Mouse (Mus musculus) brain, embryonic 14.5 days (tissue): ENCODE data around the gene Col11a2. TPM values are rescaled to one million over a fixed set of nuclear protein-coding genes. Genes with fewer than 3 reads are reported as not detected.

Source experiments
- DNase-seq: peaks from one replicate; pipeline ENCODE4 v3.0.0-alpha.2; 2011; ENCODE audit warnings: low read depth
- CTCF ChIP-seq: fragments of 200-500 bp; IDR thresholded peaks from 2 replicates; pipeline ENCODE4 v1.5.1; 2012; ENCODE audit warnings: inconsistent platforms, mild to moderate bottlenecking, moderate library complexity, borderline replicate concordance; ENCODE audit not compliant: insufficient read depth, insufficient read length; ENCODE audit errors: extremely low read depth
- POLR2A ChIP-seq: fragments of 200-500 bp; IDR thresholded peaks from 2 replicates; pipeline ENCODE4 v1.6.1; 2012; ENCODE audit warnings: mild to moderate bottlenecking, inconsistent platforms, borderline replicate concordance; ENCODE audit not compliant: poor library complexity, insufficient read depth, insufficient read length, severe bottlenecking; ENCODE audit errors: extremely low read depth
- polyA plus RNA-seq: library from polyadenylated mRNA; depleted of rRNA; stranded (reverse); fragments of >200 nt; gene quantifications from 2 replicates; pipeline ENCODE4 v1.2.3, GENCODE M21; 2012

Col11a2 gene
- polyA plus RNA-seq, 1 experiment = 11.8 TPM

DNA sequence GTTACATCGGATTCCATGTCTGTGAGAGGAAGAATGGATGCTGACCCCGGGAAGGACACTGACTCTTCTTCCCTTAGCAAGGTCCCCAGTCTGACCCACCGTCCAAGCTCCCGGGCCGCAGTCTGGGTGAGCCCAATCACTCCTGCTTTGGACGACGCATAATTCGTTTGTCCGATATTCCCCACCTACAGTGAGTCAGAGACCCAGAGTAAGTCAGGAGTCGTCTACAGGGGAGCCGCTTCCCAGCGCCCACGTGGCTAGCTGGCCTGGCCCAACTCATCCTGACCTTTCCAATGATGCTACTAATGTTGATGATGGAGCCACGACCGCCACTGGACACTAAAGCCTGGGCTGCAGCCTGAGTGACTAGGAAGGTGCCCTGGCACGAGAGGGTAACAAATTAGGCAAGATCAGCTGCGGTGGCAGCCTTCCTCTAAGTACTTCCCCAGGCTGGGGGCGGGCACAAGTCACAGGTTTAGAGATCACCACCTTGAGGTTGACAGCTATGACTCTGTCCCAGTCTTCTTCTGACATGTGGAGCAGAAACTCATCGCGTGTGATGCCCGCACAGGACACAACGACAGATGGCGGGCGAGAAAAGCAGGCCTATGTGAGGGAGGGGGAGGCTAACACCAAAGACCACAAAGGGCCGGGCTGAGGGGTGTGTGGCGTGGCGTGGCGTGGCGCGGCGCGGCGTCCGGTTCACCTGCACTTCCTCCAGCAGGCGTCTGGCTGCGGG lies 12.2 kb upstream of the Col11a2 start:
- TF ChIP-seq POLR2A (no peak), CTCF (no peak)
- no peak for DNase-seq

DNA sequence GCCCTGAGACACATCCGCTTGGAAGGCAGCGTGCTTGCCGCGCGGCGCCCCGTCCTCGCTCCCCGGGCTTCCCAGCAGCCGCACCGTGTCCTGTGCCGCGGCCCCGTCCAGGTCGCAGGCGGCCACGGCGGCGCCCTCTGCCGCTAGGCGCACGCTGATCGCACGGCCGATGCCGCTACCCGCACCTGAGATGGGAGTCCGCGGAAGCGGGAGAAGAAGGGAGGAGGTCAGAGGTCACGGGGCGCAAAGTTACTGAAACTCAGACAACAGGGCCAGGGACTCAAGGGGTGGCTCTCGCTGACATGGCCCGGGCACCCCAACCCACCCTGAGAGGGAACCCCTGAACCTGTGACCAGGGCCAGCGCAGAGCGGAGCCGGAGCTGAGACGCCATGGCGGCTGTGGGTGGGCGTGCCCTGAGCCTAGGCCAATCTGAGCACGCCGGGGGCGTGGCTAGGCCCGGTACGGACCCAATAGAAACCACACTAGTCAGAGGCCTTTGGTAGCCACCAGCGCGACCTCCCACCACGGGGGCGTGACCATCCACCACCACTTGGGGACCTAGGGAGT lies 11.5 kb upstream of the Col11a2 start, which contains the start of gene H2-Ke6:
Gene H2-Ke6 (minus strand): TSS at position 405 of the 568 bp plus-strand sequence.
- TF ChIP-seq POLR2A = peak; percentile 28; the same call in 1 of the 2 replicates
- peak; percentile 12; the same call in 1 of the 2 replicates for TF ChIP-seq CTCF
- peak; percentile 96 for DNase-seq

DNA sequence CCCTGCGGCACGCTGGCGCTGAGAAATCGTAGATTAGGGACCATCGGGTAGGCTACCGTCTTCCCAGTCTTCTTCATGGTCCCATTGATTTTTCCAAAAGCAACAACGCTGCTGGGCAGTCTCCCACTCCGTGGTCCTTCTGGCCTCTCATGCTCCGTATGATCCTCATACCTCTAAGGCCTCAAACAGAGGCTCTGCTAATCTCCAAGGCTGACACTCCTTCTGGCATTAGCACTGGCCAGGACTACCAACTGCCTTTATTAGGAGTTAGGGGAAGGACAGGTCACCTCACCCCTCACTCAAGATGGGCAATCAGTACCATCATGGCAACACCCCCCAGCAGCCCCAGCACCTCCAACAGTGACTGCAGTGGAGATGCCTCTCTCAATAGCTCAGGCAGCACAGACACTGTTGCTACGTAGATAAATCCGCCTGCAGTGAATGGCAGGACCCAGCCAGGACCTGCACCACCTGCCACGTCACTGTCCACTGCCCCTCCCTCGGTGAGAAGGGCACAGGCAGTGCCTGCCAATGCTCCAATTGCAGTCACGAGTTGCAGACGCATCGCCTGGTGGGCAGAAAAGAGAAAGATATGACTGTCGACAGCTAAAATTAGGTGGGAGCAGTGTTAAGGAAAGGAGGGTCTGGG lies 10.6 kb upstream of the Col11a2 start:
- TF ChIP-seq POLR2A = no peak
- TF ChIP-seq CTCF = no peak

DNA sequence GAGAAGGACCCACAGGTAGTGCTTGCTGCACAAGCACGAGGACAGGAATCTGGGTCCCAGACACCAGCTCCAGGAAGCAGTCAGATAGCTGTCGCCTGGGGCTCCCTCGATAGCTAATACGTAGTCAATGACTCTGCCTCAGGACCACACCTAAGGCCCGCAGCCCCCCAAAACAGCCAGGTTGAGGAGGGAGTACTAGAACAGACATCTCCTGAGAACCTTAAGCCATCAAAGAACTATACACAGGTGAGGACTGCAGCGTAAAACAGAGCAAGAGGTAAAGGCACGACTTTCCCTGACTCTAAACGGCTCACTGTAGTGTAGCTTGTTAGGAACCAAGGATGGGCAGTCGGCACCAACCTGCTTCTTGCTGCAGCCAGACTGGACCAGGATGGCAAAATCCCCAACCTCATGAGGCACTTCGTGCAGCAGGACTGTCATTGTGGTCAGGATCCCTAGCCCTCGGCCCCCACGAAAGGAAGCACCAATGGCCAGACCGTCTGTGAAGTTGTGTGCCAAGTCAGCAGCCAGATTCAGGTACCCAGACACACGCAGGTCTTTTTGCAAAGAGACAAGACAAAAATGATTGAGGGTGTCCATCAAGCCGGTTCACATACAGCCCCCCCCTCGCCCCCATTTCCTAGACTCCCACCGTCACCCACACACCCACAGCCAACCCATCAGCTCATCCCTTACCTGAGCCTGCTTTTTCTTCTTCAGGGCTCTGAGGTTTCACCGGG lies 9.9 kb upstream of the Col11a2 start:
- no peak for DNase-seq
- TF ChIP-seq POLR2A = no peak
- TF ChIP-seq CTCF = no peak

More for the DNA sequence above, 10.6 kb upstream of the Col11a2 start:
- no peak for DNase-seq

DNA sequence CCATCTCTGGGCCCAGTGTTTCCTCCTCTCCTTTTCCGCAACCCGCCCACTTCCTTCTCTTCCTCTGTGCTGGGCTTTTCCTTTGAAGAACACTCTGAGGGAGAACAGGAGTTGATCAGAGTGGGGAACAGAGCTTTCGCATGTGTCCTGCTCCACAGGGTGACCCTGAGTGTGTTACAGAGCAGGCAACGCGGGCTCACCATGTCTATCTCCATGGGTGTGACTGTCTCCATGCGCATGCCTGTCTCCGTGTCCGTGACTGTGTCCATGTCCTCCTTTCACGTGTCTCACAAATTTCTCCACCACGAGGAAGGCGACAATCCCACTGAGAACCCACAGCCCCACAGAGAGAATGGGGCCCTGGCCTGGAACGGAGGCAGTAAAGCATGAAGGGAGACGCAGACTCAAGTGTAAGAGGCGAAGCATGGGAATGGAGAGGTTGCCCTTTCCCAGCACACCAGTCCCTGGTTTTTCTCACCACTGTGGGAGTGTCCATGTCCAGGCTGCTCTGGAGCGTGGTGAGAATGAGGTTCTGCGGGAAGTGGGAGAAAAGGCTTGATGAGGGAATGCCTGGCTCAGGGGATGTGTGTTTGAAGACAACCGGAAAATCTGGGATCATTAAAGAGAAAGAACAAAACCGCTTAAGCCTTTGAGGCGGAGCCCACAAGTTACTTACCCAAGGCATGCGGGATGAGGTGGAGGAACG lies 9.2 kb upstream of the Col11a2 start:
- no peak for DNase-seq
- TF ChIP-seq POLR2A (no peak), CTCF (no peak)

DNA sequence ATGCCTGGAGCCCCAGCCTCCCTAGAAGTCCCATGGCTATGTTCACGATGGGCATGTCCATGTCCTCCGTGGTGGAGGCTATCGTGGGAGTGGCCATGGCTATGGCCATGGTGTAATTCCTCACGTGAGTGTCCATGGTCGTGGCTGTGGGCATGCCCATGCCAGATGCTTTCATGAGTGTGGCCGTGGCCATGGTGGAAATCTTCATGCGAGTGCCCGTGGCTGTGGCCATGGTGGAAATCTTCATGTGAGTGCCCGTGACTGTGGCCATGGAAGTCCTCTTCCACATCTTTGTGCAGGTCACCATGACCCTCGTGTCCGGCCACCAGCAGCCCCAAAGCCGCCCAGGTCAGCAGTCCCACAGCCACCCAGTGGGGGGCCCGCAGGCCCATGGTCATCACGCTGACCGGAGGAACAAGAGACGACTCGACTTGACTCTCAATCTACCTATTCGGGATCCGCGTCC lies 8.3 kb upstream of the Col11a2 start:
- TF ChIP-seq POLR2A = no peak
- no peak for TF ChIP-seq CTCF

DNA sequence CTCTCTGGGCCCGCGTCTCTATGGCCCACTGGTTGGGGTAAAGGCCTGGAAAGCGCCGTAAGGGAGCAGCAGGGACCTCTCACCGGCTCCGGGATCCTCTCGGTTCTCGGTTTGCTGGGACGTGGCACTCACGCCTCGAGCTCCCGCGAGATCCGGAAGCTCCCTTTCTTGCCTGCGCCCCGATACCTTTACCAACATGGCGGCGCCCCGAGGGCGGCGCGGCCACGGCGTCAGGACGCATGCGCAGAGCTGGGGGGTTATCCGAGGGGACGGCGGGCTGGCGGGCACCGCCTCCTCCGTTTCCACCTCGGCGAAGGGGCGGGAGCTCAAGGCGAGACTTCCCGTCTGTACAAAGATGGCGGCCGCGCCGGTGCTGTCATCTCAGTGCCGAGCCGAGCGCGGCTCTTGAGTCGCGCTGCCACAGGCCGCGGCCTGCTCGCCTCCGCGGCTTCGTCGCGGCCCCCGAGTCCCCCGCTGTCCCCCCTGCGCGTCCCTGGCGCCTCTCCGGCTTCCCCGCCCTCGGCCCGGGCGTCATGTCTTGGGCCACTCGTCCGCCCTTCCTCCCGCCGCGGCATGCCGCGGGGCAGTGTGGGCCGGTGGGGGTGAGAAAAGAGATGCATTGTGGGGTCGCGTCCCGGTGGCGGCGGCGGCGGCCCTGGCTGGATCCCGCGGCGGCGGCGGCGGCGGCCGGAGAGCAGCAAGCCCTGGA lies 7.6 kb upstream of the Col11a2 start, which contains the start of the genes Slc39a7 and Rxrb:
Gene Slc39a7 (minus strand): TSS at position 218 of the 709 bp plus-strand sequence.
Gene Rxrb (plus strand): TSS at position 348 of the 709 bp plus-strand sequence.
- TF ChIP-seq POLR2A (peak; percentile 80), CTCF (no peak)

More for the DNA sequence above, 8.3 kb upstream of the Col11a2 start:
- no peak for DNase-seq

DNA sequence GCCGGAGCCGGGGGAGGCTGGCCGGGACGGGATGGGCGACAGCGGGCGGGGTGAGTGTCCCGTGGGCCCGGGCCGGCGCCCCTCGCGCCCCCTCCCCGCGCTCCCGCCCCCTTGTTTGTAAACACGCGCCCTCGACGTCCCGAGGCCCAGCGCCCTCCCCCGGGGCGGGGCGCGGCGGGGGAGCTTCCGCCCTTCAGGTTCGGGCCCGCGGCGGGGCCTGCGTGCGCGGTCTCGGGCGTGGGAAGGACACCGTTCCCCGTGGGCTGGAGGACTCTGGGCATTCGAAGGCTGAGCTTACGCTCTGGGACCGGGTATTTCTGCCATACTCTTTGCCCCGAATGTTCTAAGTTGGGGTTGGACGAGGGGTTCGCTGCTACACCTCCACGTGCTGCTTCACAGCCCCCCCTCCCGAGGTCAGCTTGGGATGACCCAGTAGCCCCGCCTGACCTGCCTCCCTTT lies 7.0 kb upstream of the Col11a2 start:
- TF ChIP-seq CTCF = no peak
- TF ChIP-seq POLR2A = no peak
- DNase-seq = peak; percentile 60

More for the DNA sequence above, 7.6 kb upstream of the Col11a2 start, which contains the start of the genes Slc39a7 and Rxrb:
- peak; percentile 99 for DNase-seq

DNA sequence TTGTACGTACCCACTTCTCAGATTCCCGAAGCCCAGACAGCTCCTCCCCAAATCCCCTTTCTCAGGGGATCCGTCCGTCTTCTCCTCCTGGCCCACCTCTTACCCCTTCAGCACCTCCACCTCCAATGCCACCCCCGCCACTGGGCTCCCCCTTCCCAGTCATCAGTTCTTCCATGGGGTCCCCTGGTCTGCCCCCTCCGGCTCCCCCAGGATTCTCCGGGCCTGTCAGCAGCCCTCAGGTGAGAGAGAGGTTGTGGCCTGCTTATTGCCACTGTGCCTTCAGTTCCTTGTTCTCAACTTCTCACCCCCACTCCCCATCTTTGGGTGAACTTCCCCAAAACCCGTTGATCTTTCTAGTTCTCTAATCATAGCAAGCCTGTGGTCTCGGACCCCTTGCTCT lies 6.4 kb upstream of the Col11a2 start:
- TF ChIP-seq POLR2A (no peak), CTCF (no peak)
- DNase-seq = no peak
